Mouse (Mus musculus) 3134 (cell line): ENCODE measurements around the gene Abr.

ENCODE experiments used
- DNase-seq: peaks from one replicate; pipeline ENCODE4 v3.0.0-alpha.2; 2011; ENCODE audit warnings: low spot score; ENCODE audit not compliant: insufficient read length; ENCODE audit errors: extremely low read depth

Gene Abr

DNA sequence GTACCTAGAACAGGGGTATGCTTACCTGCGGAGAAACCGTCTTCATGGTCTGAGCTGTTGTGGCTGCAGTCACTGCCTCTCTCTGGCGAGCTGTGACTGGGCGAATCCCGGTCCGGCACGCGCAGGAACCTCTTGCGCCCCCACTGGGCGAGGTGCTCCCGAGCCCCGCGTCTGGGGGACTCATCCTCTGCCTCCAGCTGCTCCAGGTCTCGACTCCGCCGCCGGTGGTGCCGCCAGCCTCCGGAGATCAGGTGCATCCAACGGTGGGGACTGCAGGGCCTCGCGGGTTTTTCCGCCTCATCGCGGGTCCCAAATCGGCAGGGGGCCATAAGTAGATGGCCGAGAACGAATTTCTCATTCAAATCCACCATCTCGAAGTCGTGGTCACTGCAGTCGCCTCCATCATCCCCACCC, at the start of gene Abr:
Gene Abr (minus strand): TSS at position 163 of the 414 bp plus-strand sequence.
- no peak for DNase-seq

DNA sequence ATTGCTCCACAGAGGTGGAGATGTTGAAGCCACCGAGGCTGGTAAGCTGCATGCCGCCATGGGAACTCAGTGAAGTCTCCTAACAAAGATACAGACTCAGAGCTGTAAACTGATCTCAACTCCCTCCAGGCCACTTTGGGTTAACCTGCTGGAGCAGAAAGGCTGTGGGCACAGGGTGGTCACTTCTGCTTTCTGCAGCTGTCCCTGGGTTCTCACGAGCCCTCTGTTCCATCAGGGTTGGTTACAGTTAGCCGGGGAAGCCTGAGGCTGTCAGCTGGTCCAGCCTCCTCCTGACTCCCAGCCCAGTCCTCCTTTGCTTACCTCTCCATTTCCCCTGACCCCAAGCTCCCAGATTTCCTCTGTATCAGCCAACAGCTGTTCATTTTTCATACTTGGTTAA, 45.7 kb upstream of the Abr start:
- DNase-seq, result no peak

DNA sequence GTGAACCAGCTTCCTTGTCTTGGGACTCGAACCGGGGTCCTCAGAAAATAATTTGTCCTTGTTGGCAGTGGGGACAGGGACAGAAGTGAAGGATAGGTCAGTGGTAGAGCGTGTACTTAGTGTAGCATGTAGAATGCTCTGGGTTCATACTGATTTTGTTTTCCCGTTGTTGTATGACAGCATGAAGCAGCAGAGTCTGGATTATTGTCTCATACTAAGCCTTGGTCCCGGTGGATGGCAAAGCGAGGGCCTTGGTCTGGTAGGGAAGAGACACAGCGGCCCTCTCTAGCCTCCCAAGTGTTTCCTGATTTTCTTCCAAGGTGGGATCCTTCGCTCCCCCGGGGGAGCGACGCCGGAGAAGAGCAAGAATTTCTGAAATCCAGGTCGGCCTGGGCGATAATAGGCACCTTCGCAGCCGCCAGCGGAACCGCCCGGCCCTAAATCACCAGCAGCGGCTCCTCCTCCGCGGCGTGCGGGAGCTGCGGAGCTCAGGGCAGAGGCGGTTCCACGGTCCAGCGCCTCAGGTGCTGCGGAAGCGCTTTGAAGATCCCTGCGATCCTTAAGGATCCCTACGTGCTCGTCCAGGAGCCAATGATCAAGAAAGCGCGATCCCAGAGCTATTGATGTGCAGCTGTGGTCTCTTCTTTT, 44.0 kb upstream of the Abr start:
- no peak for DNase-seq

DNA sequence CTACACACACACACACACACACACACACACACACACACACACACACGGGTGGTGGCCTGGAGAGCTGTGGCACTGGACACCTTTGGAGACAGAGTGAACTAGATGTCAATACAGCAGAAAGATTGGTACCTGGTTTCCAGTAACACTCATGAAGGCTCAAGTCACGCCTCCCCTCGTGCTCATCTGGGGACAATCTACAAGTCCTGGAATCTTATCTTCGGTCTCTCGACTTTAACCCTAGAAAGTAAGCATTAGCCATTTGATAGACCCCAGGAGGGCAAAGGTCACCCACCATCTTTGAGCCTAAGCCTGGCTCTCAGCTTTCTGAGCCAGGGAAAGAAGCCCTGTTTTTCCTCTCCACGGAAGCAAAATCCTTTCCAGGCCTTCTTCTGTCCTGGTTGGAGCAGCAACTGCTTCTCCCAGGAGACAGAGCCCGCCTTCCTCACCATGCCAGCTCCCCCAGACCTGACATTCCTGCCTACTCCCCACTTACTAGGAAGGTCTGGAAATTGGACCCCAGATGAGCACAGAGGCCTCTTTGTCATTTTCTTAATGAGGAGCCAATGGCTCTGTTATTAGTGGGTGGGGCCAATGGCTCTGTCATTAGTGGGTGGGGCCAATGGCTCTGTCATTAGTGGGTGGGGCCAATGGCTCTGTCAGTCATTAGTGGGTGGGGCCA, 39.8 kb upstream of the Abr start:
- no peak for DNase-seq

DNA sequence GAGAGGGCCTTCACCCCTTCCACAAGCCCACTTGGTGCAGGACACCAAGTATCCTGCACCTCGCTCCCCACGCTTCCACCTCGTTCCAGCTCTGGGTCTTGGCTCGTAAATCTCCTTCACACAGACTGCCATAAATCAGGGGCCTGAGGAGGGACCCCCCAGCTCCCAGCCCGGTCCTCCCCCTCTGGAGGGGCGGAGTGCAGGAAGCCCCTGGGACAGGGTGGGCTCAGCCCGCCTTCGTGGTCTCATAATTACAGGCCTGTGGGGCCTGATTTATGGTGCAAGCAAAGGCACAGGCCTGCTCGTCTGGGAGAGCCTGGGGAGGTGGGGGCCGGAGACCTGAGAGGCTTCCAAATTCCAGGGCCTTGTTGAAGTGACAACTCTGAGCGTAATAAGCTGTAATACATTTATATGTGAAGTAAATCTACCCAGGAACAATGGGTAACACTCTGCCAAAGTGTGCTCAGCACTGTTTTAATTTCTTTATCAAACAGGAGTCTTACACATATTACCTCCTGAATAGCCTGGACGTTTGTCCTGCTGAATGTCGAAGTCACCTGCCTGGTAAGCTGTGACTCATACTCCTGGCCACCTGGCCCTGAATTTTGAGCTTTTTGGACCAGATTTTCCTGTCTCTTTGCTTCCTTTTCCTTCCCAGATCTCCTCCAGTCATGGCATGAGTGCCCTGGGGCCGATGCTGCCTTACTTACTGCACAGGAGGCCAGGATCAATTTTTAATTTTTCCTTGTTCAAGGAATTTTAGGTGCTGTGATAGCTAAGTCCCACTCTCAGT, 37.2 kb upstream of the Abr start:
- DNase-seq, result no peak

DNA sequence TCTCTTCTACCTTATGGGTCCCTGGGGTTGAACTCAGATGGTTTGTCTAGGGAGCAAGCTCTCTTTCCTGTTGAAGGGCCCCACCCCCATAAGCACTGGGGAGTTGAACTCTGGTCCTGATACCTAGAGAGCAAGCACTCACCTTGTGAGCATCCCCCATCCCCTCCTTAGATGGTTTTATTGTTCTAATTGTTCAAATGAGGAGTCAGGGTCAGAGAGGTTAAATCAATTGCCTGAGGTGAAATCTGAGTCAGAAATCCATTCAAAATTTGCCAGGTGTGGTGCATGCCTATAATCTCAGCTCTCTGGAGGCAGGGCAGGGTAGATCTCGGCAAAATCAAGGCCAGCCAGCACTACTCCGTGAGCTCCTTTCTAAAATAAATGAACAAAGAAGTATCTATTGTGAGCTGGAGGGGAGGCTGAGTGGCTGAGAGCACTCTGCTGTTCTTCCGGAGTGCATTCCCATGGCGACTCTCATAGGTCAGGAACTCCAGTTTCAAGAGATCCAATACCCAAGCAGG, 35.4 kb upstream of the Abr start:
- no peak for DNase-seq

DNA sequence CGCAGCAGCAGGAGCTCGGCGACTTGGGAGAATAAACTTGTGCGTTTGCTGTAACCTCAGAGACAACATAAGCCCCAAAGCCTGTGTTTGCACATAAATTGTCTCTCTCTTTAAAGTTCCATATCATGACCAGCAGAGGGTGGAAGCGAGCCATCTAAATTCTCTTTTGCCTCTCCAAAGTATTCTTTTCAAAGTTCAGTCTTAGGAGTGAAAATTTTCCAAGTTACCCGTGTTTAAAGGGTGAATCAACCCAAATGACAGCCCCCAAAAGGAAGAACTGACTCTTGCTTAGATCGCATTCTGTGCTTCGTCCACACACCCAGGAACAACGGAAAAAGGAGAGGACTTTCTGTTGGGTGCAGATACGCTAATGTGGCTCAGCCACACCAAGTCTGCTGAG, 33.0 kb upstream of the Abr start:
- DNase-seq, result no peak

DNA sequence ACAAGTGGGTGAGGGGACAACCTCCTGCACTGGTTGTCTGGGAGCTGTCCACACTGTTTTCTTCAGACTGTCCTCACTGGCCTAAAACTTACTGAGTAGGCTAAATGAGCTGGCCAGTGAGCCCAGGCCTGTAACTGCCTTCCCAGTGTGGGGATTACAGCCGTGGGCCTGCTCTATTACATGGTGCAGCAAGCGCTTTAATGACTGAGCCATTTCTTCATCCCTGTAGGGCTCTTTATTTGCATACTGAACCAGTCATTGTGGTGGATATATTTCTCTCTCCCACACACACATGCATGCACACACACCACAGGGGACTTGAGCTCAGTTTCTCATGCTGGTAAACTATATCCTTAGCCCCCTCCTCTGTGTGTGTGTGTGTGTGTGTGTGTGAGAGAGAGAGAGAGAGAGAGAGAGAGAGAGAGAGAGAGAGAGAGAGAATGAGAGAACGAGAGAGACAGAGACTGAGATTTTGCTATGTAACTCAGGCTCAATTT, 30.8 kb upstream of the Abr start:
- DNase-seq, result no peak

DNA sequence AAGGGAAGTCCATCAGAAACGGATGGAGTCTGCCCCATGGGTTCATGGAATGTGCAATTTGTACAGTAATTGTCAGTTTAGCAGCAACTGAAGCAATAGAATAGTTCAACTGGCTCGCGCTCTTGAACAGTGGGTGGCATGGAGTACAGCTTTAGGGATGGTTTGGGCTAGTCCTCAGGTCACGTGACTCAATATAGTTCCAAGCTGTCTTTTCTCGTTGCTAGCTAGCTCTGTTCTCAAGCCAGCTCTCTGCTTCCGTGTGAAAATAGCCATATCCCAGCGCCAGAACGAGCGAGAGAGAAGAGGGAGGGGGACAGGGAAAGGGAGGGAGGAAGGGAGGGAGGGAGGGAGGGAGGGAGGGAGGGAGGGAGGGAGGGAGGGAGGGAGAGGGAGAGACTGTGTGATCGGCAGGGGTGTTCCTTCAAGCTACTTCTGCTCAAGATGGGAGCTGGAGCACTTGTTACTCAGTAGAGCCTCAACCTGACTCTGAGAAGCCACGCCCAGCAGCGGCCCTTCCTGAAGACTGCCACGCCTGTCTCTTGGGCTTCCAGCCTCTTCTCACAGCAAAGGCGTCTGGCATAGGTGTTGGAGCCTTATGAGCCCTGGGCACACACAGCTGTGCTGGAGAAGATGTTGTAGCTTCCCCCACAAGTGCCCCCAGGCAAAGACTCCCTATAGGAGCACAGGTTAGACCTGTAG, 28.9 kb upstream of the Abr start:
- DNase-seq, result no peak

DNA sequence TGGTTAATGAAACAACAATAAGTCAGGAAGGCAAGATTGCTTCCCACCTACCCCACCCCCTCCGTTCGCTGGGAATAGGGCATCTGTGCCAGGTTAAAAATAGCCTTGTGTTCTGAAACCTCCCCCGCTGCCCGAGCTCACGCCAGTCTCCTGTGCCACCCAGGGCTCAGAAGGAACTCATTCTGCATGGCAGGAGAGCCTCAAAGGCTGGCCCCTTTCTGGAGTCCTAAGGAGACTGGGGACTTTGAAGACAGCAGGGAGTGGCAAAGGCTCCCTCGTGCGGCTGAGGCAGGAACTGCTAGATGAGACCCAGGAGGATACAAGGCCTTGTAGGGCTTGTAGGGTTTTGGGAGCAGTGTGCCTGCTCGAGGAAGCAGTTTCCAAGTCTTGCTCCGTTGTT, 25.4 kb upstream of the Abr start:
- peak; percentile 64 for DNase-seq

DNA sequence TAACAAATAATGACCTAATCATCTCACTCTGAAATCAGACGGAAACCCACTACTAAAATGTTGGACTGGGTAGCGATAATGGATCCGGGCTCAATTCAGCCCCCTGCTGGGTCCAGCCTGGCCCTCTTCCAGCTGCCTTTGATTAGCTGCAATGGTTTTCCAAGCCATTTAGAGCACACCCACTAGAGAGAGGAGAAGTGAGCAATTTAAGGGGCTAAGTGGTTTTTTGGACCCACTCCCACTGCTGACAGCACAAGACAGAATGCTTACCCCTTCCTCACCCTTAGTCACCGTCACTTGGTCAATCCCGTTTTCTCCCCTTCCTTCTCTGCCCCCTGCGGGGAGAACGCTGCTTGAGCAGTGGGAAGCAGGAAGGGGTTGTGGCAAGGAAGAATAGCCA, 24.9 kb upstream of the Abr start:
- no peak for DNase-seq

DNA sequence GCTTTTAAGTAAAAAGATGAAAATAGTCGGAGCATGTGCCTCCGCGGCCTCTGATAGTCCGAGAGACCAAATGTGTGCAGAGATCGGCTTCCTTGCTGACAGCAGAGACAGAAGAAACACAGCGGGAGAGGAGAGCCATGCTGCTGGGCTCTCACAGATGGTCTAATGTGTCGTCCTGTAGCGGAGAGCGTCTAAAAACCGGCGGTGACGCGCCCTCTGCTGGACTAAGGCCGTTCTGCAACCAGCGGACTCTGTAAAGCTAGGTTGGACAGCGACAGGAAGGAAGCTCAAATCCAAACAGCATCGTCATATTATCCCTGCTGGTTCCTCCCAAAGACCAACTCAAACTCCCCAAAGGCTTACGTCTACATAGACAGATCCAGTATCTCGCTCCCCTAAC, 23.8 kb upstream of the Abr start:
- peak; percentile 71 for DNase-seq

DNA sequence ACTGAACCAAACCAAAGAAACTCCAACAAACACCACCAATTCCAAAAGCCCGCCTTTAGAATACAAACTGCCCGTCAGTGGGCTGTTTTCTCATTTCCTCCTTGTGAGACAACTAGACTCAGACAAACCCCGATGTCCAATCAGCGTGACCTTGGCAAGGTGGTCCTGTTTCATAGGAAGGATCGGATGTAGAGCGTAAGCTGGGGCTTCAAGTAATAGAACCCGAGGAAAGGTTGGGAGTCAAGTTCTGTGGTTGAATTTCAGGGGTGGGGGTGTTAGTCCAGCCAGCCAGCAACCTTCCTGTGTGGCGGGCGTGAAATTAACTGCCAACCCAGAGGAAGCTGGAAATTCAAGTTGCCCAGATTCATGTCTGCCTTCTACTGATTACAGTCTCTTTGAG, 22.9 kb upstream of the Abr start:
- no peak for DNase-seq

DNA sequence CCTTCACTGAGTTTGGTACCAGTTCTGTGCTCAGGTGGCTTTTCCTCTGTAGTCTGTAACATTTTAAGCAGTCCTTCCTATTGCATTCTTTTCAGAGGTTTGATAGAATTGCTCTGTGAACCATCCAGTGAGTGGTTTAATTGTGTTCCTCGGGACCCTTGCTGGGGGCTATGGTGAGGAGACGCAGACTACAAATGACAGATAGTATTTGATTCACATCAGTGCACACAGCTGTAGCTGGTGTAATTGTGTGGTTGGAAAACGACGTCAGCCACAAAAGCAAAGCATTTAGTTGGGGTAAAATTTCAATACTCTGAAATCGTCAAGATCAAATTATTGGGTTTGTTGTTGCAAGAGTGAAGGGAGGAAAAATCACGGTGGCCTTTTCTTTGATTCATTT, 22.1 kb upstream of the Abr start:
- DNase-seq, result no peak

DNA sequence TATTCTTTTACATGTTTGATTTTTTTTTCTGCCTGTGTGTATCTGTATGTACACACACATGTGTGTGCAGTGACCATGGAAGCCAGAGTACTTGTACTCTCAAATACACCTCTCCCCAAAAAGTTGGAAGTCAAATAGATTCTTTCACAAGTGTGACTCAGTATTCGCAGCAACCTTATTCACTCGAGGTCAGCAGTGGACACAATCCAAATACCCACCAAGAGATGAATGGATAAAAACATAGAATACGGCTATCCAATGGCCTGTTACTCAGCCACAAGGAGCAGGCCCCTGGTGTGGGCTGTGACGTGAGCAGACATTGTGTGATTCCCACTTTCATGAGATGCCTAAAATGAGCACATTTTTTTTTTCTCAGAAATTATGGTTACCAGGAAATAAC, 18.1 kb upstream of the Abr start:
- no peak for DNase-seq

DNA sequence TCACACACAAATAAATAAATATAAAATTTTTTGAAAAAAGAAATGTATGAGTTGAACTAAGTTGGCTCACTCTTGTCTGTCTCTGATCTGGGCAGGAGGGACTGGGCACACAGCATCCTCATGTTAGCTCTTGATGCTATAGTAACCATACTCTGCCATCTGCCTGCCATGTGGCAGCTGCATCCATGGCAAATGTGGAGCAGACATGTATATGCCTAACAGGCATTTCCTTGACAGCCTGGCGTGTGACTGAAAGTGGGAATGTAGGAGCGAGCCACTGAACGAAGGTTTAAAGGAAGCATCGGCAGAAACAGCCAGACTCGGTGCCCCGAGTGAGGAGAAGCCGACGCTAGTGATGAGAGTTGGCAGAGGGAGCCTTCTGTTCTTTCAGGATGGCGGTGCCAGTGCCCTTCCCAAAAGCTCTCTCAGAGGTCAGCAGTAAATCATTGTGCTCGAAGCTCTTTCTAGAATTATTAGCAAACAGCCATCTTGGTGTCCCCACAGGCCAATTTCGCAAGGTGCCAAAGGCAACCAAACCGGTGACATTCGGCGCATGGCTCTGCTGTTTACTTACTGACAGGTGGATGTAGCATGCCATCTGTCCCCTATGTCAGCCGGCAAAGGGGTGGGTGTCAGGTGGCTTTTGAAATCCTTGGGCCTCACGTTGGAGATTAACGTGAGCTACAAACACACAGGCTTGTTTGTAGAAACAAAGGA, 17.3 kb upstream of the Abr start:
- no peak for DNase-seq

DNA sequence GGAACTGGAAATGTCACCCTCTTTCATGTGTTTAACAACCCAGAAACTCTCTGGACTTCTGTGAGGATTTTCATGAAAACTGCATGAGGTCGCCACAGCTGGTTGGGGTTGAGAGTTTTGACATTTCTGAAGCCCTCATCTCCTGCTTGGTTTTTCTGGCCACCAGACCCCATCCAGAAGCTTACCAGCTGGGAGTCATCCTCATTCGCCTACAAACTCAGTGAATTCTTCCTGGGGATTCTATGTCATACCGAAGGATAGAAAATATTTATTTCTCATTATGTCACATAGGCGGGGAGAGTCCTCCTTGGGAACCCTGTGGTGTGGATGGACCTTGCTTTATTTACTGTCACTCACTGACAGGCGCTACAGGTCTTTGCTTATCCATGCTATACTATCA, 8.4 kb upstream of the Abr start:
- DNase-seq, result no peak

DNA sequence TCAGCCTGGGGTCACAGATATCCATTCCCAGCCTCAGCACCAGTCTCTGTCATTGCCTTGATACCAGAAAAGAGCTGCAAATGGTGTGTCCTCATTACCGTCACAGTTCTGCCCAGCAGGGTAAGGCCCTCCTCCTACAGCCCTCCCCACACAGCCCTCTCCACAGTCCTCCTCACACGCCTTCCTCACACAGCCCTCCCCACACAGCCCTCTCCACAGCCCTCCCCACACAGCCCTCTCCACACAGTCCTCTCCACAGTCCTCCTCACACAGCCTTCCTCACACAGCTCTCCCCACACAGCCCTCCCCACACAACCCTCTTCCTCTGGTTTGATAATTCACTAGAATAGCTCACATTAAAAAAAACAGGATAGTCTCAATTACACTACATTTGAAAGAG, 7.9 kb upstream of the Abr start:
- no peak for DNase-seq

DNA sequence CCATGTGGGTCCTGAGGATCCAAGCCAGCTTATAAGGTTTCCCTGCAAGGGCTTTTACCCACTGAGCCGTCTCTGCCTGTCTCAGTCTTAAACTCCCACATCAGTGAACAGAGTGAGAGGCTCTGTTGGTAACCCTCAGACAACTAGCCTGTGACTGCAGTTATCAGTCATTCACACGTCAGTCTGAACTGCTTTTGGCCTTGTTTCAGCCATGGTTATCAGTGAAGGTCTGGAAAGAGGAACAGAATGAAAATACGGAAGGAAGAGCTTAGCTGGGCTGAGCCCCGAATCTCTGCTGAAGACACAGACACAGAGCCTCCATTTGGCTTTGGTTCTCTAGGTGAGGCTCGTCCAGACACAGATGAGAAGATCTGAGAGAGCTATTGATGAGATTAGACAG, 6.5 kb upstream of the Abr start:
- DNase-seq, result no peak

DNA sequence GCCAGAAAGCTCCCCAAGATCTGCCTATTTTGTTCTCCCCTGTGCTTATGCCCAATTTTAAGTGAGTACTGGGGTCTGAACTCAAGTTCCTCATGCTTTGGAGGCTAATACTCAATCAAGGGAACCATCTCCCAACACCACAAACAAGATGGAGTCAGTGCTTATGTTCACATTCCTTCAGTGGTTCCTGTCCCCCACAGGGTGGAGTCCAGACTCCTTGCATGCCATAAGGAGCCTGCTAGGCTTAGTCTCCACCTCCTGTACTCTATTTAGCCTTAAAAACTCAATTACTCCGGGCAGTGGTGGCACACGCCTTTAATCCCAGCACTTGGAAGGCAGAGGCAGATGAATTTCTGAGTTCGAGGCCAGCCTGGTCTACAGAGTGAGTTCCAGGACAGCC, 2.8 kb upstream of the Abr start:
- no peak for DNase-seq
